Mouse (Mus musculus) urinary bladder, postnatal 25 days (tissue): ENCODE results near the gene Rin1.
"Not testable (repeated sequence)": the region's sequence is repeated elsewhere in the genome, so short reads cannot be mapped to it uniquely, and the experiment has no call there.

ENCODE experiments used
- DNase-seq: peaks from one replicate; pipeline ENCODE4 v3.0.0; 2022; ENCODE audit warnings: low spot score

Rin1 gene

DNA sequence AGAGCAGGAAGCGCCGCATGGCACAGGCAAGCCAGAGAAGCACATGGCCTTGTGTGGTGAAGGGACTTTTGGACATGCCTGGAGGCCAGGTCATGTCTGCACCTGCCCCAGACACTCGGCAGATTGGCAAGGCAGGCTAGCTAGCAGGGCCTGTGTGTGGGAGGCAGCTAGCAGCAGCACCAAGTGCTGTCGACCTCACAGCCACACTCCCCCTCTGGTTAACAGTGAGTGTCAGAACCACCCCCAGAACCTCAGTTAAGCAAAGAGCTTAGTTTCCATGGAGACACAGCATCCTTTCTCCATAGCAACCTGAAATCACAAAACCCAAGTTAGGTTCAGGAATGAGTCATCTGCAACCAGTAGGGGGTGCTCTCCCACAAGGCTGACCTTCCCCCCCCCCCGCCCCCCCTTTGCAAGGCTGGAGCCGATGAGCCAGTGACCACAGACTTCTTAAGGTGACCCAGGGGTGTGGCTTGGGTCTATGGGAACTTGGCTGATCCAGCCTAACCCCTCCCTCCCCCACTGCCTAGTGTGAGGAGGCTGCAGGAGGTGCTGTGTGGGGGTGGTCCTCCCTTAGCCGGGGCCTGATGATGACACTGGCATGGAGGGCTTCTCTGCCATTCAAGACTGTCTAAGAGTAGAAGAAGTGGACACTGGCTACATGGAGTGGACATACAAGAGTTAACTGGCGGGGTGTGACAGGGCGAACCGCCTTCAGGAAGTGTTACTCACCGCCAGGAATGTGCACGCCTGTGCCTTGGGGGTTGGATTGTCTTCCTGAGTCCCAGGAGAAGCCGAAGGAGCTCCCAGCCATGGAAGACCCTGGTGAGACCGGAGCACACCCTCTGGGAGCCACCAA is at the start of gene Rin1:
Gene Rin1, plus strand, starts transcription at position 435 of the 859 bp plus-strand sequence.
- peak; percentile 61 for DNase-seq

GRCm38 (mm10) chr19:5001666-5002406 is 48.4 kb upstream of the Rin1 start:
- DNase-seq, result peak; percentile 70

- not testable (repeated sequence) for DNase-seq
Measured at GRCm38 (mm10) chr19:5003644-5004043, 46.6 kb upstream of the Rin1 start.

DNA sequence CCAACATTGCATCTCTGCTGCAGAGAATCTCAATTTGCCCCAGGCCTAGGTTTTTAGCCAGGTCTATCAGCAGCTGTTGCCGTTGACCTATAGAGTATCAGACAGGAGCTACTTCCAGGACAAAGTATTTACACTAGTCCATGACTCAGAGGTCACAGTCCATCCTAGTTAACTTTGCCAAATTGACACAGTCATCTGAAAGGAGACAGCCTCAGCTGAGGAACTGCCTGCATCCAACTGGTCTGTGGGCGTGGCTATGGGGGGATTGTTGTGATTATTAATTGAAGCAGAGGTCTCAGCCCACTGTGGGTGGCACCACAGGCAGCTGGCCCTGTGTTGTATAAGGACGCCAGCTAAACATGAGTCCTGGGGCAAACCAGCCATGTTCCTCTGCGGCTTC is 45.4 kb upstream of the Rin1 start:
- DNase-seq, result no peak

GRCm38 (mm10) chr19:5013138-5013537 is 37.1 kb upstream of the Rin1 start:
- DNase-seq, result no peak

GRCm38 (mm10) chr19:5014961-5015398 is 35.3 kb upstream of the Rin1 start:
- no peak for DNase-seq

- peak; percentile 41 for DNase-seq
Measured at GRCm38 (mm10) chr19:5016221-5016742, 34.0 kb upstream of the Rin1 start.

- DNase-seq, result peak; percentile 63
Measured at GRCm38 (mm10) chr19:5016782-5017181, 33.5 kb upstream of the Rin1 start.

DNA sequence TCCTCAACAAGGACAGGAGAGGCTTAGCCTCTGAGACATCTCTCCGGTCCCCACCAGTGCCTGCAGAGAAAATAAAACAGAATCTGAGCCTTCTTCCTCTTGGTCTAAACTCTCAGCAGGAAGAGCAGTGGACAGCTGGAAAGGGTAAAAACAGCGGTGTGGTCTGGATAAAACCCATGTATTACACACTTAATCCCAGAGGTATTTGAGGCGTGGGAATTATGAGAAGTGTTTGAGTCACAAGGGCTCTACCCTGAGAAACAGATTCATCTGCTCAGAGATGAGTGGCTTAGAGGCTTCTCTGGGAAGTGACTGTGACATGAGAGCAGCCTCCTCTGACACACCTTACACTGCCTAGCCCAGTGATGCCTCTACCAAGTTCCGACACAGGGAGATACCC is 32.7 kb upstream of the Rin1 start:
- no peak for DNase-seq

DNA sequence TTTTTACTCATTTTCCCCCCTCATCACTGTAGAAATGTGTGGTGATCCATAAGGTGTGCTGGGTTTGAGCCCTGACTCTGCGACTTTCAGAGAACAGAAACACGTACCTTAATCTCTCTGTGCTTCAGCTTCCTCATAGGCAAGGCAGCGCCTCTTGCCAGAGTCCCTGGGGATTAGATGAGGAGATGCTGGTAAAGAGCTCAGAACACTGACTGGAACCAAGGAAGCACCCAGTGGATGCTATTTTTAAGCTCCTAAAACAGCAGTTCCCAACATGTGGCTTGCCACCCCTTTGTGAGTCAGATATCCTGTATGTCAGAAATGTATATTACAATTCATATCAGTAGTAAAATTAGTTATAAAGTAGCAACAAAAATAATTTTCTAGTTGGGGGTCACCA is 32.1 kb upstream of the Rin1 start:
- DNase-seq, result no peak

- no peak for DNase-seq
Measured at GRCm38 (mm10) chr19:5021416-5021815, 28.9 kb upstream of the Rin1 start.

DNA sequence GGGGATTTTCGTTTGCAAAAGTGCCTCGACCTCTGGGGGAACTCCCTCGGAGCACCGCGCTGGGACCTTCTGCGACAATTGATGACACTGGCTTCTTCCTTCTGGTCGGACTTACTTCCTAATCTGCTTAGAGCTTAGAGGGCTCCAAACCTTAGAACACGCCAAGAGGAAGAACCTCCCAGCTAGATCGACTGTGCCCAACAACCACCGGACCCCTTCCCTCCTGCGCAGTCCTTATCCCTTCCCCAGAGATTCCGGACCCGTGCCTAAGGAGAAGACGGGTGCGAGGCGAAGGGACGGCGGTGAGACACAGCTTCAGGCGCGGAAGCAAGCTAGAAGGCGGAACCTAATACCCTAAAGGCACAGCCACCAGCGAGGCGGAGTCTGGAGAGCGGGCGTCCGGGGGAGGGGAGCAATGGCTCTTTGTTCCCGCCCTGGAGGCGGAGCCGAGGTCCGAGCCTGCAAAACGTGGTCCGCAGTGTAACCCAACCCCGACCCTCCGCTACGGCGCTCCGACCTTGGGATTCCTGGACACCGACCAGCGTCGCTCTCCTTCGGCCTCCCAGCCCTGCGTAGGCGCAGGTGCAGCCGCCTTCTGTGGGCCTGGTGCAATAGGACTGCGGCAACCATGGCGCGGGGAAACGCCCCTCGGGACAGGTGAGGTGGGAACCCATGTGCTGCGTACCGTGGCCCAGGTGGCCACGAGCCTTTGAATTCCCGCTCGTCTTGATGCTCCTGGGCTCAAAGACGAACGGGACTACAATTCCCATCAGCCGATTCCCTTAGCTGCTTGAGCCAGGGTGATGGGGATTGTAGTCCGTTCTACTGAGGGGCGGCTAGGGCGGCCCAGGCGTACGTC is 26.4 kb upstream of the Rin1 start, which contains the start of gene Slc29a2:
Gene Slc29a2, plus strand, starts transcription at position 240 of the 859 bp plus-strand sequence.
- DNase-seq, result peak; percentile 86

- DNase-seq, result no peak
Measured at GRCm38 (mm10) chr19:5026111-5026510, 24.2 kb upstream of the Rin1 start.

GRCm38 (mm10) chr19:5032686-5033085 is 17.6 kb upstream of the Rin1 start:
- no peak for DNase-seq

DNA sequence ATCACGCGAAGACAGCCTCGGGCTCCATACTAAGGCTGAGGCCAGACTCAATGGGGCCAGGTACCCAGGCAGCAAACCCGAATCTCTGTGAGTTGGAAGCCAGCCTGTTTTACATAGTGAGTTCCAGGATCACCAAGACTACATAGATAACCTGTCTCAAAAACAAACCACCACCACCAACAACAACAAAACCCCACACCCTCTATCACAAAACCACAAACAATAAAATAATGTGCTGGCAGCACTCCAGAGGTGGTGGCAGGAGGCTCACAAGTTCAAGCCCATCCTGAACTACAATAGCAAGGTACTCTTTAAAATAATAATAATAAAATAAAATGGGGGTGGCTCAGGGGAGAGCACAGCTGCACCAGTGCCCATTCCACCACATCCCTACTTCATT is 13.7 kb upstream of the Rin1 start:
- no peak for DNase-seq

GRCm38 (mm10) chr19:5037678-5038571 is 12.4 kb upstream of the Rin1 start:
- peak; percentile 64 for DNase-seq

GRCm38 (mm10) chr19:5038709-5039156 is 11.5 kb upstream of the Rin1 start, which contains the start of the genes B4gat1 and AC124502.3:
TSS of gene B4gat1 (plus strand) at chr19:5038826.
TSS of gene AC124502.3 (plus strand) at chr19:5038891.
- peak; percentile 80 for DNase-seq

DNA sequence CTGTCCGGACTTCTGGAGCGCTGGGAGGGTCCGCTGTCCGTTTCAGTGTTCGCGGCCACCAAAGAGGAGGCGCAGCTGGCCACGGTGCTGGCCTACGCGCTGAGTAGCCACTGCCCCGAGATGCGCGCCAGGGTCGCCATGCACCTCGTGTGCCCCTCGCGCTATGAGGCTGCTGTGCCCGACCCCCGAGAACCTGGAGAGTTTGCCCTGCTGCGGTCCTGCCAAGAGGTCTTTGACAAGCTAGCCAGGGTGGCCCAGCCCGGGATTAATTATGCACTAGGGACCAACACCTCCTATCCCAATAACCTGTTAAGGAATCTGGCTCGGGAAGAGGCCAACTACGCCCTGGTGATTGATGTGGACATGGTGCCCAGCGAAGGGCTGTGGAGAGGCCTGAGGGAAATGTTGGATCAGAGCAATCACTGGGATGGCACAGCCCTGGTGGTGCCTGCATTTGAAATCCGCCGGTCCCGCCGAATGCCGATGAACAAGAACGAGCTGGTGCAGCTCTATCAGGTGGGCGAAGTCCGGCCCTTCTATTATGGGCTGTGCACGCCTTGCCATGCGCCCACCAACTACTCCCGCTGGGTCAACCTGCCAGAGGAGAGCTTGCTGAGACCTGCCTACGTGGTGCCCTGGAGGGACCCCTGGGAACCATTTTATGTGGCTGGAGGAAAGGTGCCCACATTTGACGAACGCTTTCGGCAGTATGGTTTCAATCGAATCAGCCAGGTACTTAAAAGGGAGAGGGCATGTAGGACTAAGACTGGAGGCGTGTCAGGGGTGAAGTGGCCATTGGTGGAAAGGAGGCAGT is 10.8 kb upstream of the Rin1 start:
- no peak for DNase-seq

DNA sequence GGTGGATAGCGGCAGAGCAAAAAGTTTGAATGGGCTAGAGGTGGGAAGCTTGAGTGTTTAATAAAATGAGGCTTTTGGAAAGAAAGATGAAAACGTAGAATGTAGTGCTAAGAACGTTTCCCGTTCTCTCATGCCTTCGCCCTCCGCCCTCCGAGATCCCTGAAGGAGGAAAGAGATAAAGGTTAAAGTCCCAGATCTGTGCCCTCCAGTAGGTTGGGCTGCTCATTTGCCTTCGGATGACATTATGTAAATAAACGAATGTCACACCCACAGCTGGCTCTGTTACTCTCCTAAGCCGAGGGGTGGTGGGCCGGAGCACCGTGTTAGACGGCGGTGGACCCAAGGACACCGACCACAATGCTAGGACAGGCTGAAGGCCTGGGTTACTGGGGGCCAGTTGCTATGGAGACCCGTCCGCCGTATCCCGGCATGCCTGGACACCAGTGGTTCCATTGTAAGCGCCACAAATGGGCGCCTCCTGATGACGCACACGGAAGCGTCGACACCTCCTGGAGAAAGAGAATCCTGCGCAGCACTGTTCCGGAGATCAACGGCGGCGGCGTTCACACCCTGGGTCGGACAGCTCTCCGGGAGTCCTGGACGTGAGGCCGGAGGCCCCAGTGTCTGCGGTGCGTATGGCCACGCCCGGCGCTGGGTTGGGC is 9.3 kb upstream of the Rin1 start, which contains the start of gene Brms1:
Gene Brms1, plus strand, starts transcription at position 493 of the 662 bp plus-strand sequence.
- peak; percentile 84 for DNase-seq
